Mouse (Mus musculus) liver, embryonic 16.5 days (tissue): Measurements from ENCODE around the gene Npepps. TPM values are rescaled to one million over a fixed set of nuclear protein-coding genes. Genes with fewer than 3 reads are reported as not detected.

Experiments used
- ATAC-seq: fragments of 200-750 bp; cut with Nextera tagmentation; 2 replicates; pipeline ENCODE4 v1.8.0; 2017; ENCODE audit warnings: low read depth, mild to moderate bottlenecking, moderate number of reproducible peaks, moderate library complexity
- H3K27ac ChIP-seq: fragments of 300-500 bp; sonication (generic); 2 replicates; pipeline ENCODE4 v1.5.1; 2014; ENCODE audit warnings: mild to moderate bottlenecking, low read length
- H3K27me3 ChIP-seq: fragments of 300-500 bp; sonication (generic); 2 replicates; pipeline ENCODE4 v1.6.1; 2014; ENCODE audit warnings: low read depth, low read length, mixed read lengths; ENCODE audit not compliant: control insufficient read depth, insufficient read depth
- H3K36me3 ChIP-seq: fragments of 300-500 bp; sonication (generic); 2 replicates; pipeline ENCODE4 v1.6.1; 2014; ENCODE audit warnings: mild to moderate bottlenecking; ENCODE audit not compliant: control insufficient read depth, insufficient read depth
- H3K4me1 ChIP-seq: fragments of 300-500 bp; sonication (generic); 2 replicates; pipeline ENCODE4 v1.6.1; 2014; ENCODE audit warnings: low read depth, low read length, mixed read lengths; ENCODE audit not compliant: control insufficient read depth
- H3K4me2 ChIP-seq: fragments of 300-500 bp; sonication (generic); 2 replicates; pipeline ENCODE4 v1.6.1; 2014; ENCODE audit warnings: low read depth, low read length, mixed read lengths
- H3K4me3 ChIP-seq: fragments of 300-500 bp; sonication (generic); 2 replicates; pipeline ENCODE4 v1.5.1; 2014; ENCODE audit warnings: low read depth, mild to moderate bottlenecking, low read length
- H3K9ac ChIP-seq: fragments of 300-500 bp; sonication (generic); 2 replicates; pipeline ENCODE4 v1.6.1; 2014; ENCODE audit warnings: low read depth, low read length
- H3K9me3 ChIP-seq: fragments of 300-500 bp; sonication (generic); replicated peaks from 2 replicates; pipeline ENCODE4 v1.6.1; 2016; ENCODE audit warnings: low read length; ENCODE audit not compliant: control insufficient read depth
- WGBS: fragments of 180-500 bp; shearing (Covaris S2); extraction: QIAGEN DNeasy Blood & Tissue Kit; methylation state at CpG from one replicate; pipeline ENCODE4 v1.1.7; 2014; ENCODE audit not compliant: insufficient replicate concordance; 5-methylcytosine and 5-hydroxymethylcytosine counted together
- polyA plus RNA-seq: library from polyadenylated mRNA; unstranded; fragments of >200 nt; fragmentation: Nextera tagmentation; extraction: Ambion mirVana; gene quantifications from 2 replicates; pipeline ENCODE4 v1.2.1, GENCODE M21; 2015

Gene Npepps
- polyA plus RNA-seq, 1 experiment from 2014 or later = 23.4 TPM

DNA sequence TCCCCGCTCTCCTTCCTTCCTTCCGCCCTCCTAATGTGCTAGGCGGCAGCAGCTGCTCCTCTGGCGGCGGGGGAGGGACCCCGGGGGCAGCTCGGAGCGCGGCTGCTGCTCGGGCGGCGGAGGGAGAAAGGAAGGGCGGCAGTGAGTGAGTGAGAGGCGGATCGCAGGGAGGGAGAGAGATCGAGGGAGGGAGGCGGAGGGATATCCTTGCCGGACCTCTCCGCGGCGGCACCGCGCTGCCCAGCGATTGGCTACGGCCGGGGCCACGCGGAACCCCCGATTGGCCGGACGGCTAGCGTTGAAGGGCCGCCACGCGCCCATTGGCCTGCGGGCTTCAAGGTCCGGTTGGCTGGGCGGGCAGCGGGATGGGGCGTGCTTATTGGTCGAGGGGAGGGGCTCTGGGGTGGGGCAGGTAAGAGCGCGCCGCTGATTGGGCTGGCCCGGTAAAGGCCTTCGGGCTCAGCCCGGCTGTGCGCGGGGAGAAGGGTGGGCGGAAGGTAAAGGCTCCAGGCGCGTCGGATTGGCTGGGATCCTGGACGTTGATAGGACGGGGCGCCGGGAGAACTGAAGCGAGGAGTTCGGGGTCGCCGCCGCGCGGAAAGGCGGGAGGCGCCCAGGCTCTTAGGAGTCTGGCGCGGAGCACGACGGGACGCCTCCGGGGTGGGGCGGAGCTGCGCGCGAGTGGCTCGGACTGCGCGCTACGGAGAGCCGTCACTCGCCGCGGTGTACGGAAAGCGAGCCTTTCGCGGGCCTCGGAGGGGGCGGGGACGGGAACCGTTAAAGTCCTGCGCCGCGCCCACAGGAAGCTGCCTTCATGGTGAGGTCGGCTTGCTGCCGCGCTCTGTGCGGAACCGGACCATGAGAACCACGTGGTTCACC is 92.4 kb downstream of the Npepps start, which contains the start of gene Kpnb1:
Kpnb1 (minus strand) TSS at position 118 of the 879 bp plus-strand sequence.
- H3K4me3 ChIP-seq = peak within 1 kb of the TSS; percentile 90
- peak within 1 kb of the TSS; percentile 94 for H3K4me2 ChIP-seq
- peak; percentile 89 for ATAC-seq
- peak within 1 kb of the TSS; percentile 98 for H3K27ac ChIP-seq
- H3K9me3 ChIP-seq = no peaks in the 10 kb centered on the region
- H3K9ac ChIP-seq = peak within 1 kb of the TSS; percentile 96
- no peaks in the 10 kb centered on the region for H3K27me3 ChIP-seq
- H3K36me3 ChIP-seq = peaks cover 23% of the 10 kb centered on the region
- WGBS = under 1% methylated on average over 98 of the region's 101 CpGs
- peaks cover 34% of the 10 kb centered on the region for H3K4me1 ChIP-seq

DNA sequence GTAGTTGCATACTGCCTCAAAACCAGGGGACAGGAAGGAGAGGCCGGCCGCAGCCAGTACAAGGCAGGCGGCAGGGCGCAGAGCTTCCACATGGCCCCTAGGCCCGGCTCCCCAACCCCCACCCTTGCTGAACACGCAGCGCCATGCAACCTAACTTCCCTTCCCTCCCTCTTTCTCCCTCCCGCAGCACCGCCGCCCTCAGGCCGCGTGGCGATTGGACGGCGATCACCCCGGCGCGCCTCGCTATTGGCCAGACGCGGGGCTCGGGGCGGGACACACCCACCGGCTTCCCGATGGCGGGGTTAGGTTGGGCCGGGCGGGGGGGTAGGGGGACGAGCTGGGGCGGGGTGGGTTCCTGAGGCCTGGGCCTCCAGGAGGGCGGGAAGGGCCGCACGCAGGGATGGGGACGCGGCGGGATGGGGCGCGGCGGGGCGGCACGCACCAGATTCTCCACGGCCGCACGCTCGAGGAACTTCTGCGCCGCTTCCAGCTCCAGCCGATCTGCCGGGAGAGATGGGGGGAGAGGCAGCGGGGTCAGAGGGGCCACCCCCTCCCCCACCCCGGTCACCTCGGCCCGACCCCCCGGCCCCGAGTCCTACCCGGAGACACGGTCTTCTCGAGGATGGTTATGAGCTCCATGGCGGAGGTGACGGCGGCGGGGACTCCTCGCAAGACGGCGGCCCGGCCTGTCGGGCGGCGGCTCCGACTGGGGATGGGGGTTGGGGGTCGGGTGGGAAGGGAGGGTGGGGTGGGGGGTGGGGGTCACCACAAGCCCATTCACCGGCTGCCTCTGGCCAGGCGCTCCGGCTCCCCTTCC is 93.3 kb downstream of the Npepps start:
- no peaks in the 10 kb centered on the region for H3K9me3 ChIP-seq
- under 1% methylated on average over 57 of the region's 74 CpGs for WGBS
- H3K4me1 ChIP-seq = peaks cover 35% of the 10 kb centered on the region

GRCm38 (mm10) chr11:97185704-97186614 is 94.5 kb downstream of the Npepps start:
- H3K4me1 ChIP-seq = peaks cover 35% of the 10 kb centered on the region
- peak overlapping the region; percentile 90 for H3K4me3 ChIP-seq
- no peak overlapping the region for H3K27ac ChIP-seq
- no peaks in the 10 kb centered on the region for H3K27me3 ChIP-seq
- H3K9me3 ChIP-seq = no peaks in the 10 kb centered on the region
- H3K9ac ChIP-seq = peak overlapping the region; percentile 56
- 29% methylated on average over 5 of the region's 5 CpGs for WGBS
- H3K36me3 ChIP-seq = peaks cover 43% of the 10 kb centered on the region
- H3K4me2 ChIP-seq = peak overlapping the region; percentile 86
- no peak for ATAC-seq

More for the DNA sequence above, 93.3 kb downstream of the Npepps start:
- Histone ChIP-seq H3K27ac (peak overlapping the region; percentile 96), H3K4me2 (peak overlapping the region; percentile 86), H3K4me3 (peak overlapping the region; percentile 90), H3K36me3 (peaks cover 31% of the 10 kb centered on the region), H3K27me3 (no peaks in the 10 kb centered on the region), H3K9ac (peak overlapping the region; percentile 96)
- ATAC-seq = peak; percentile 64

- H3K9me3 ChIP-seq = no peaks in the 10 kb centered on the region
- peaks cover 54% of the 10 kb centered on the region for H3K36me3 ChIP-seq
- no peak overlapping the region for H3K4me2 ChIP-seq
- no peak overlapping the region for H3K27ac ChIP-seq
- no peaks in the 10 kb centered on the region for H3K27me3 ChIP-seq
- WGBS = 71% methylated on average over 5 of the region's 5 CpGs
- H3K9ac ChIP-seq = no peak overlapping the region
- no peak overlapping the region for H3K4me3 ChIP-seq
- no peak for ATAC-seq
- peaks cover 36% of the 10 kb centered on the region for H3K4me1 ChIP-seq
These were observed 95.6 kb downstream of the Npepps start for GRCm38 (mm10) chr11:97184875-97185274.

- no peak overlapping the region for H3K4me3 ChIP-seq
- H3K27ac ChIP-seq = peak overlapping the region; percentile 18; the same call in 1 of the 2 replicates
- H3K4me1 ChIP-seq = peaks cover 28% of the 10 kb centered on the region
- 78% methylated on average over 3 of the region's 3 CpGs for WGBS
- H3K9ac ChIP-seq = no peak overlapping the region
- peaks cover 73% of the 10 kb centered on the region for H3K36me3 ChIP-seq
- H3K9me3 ChIP-seq = no peaks in the 10 kb centered on the region
- H3K27me3 ChIP-seq = no peaks in the 10 kb centered on the region
- no peak overlapping the region for H3K4me2 ChIP-seq
- no peak for ATAC-seq
These were observed 98.0 kb downstream of the Npepps start for GRCm38 (mm10) chr11:97182446-97182845.

DNA sequence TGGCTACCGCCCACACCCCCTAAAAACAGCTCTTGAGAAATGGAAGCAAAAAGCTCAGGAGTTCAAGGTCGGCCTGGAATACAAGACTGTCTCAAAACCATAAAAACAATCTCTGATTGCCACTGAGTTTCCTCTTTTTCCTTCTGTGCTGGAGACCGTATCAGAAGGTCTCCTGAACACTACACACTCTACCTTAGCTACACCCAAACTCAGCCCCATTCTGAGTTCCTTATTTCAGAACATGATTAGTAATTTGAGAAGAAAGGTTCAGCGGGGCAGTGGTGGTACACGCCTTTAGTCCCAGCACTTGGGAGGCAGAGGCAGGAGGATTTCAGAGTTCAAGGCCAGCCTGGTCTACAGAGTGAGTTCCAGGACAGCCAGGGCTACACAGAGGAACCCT is 99.4 kb downstream of the Npepps start:
- WGBS = 64% methylated on average over 5 of the region's 5 CpGs
- Histone ChIP-seq H3K27me3 (no peaks in the 10 kb centered on the region), H3K27ac (no peak overlapping the region), H3K4me3 (no peak overlapping the region), H3K4me1 (peaks cover 24% of the 10 kb centered on the region), H3K9me3 (no peaks in the 10 kb centered on the region), H3K4me2 (no peak overlapping the region), H3K9ac (no peak overlapping the region), H3K36me3 (peaks cover 87% of the 10 kb centered on the region)
- ATAC-seq = no peak

- Histone ChIP-seq H3K4me1 (peaks cover 7% of the 10 kb centered on the region), H3K4me2 (no peak overlapping the region), H3K9ac (no peak overlapping the region), H3K4me3 (no peak overlapping the region), H3K27ac (no peak overlapping the region), H3K9me3 (no peaks in the 10 kb centered on the region), H3K27me3 (no peaks in the 10 kb centered on the region), H3K36me3 (peaks cover 95% of the 10 kb centered on the region)
- 95% methylated on average over 2 of the region's 2 CpGs for WGBS
- no peak for ATAC-seq
These were observed 102.2 kb downstream of the Npepps start for GRCm38 (mm10) chr11:97178198-97178597.

- H3K27me3 ChIP-seq = no peaks in the 10 kb centered on the region
- H3K9me3 ChIP-seq = no peaks in the 10 kb centered on the region
- H3K4me1 ChIP-seq = peaks cover 3% of the 10 kb centered on the region; the same call in 1 of the 2 replicates
- H3K27ac ChIP-seq = no peak overlapping the region
- no peak overlapping the region for H3K4me3 ChIP-seq
- ATAC-seq = no peak
- H3K36me3 ChIP-seq = peaks cover 93% of the 10 kb centered on the region
- no peak overlapping the region for H3K4me2 ChIP-seq
- H3K9ac ChIP-seq = no peak overlapping the region
- 53% methylated on average over 3 of the region's 3 CpGs for WGBS
These were observed 103.6 kb downstream of the Npepps start for GRCm38 (mm10) chr11:97176851-97177250.
